Mouse (Mus musculus) forebrain, embryonic 15.5 days (tissue): Measurements from ENCODE around the gene Cela1. TPM values are rescaled to one million over a fixed set of nuclear protein-coding genes. Genes with fewer than 3 reads are reported as not detected.

ENCODE experiments used
- ATAC-seq: fragments of 200-750 bp; cut with Nextera tagmentation; replicated peaks from 2 replicates; pipeline ENCODE4 v1.8.0; 2017; ENCODE audit warnings: mild to moderate bottlenecking, moderate TSS enrichment, moderate library complexity
- H3K27ac ChIP-seq: fragments of 300-500 bp; sonication (generic); replicated peaks from 2 replicates; pipeline ENCODE4 v1.5.1; 2015; ENCODE audit warnings: mild to moderate bottlenecking, inconsistent platforms
- H3K27me3 ChIP-seq: fragments of 300-500 bp; sonication (generic); 2 replicates; pipeline ENCODE4 v1.6.1; 2015; ENCODE audit warnings: inconsistent platforms
- H3K36me3 ChIP-seq: fragments of 300-500 bp; sonication (generic); 2 replicates; pipeline ENCODE4 v1.6.1; 2015; ENCODE audit warnings: mild to moderate bottlenecking, inconsistent platforms
- H3K4me1 ChIP-seq: fragments of 300-500 bp; sonication (generic); 2 replicates; pipeline ENCODE4 v1.6.1; 2015; ENCODE audit warnings: inconsistent platforms
- H3K4me2 ChIP-seq: fragments of 300-500 bp; sonication (generic); replicated peaks from 2 replicates; pipeline ENCODE4 v1.6.1; 2015; ENCODE audit warnings: mild to moderate bottlenecking, inconsistent platforms
- H3K4me3 ChIP-seq: fragments of 300-500 bp; sonication (generic); 2 replicates; pipeline ENCODE4 v1.5.1; 2015; ENCODE audit warnings: mild to moderate bottlenecking, inconsistent platforms
- H3K9ac ChIP-seq: fragments of 300-500 bp; sonication (generic); replicated peaks from 2 replicates; pipeline ENCODE4 v1.6.1; 2015; ENCODE audit warnings: mild to moderate bottlenecking, inconsistent platforms
- H3K9me3 ChIP-seq: fragments of 300-500 bp; sonication (generic); 2 replicates; pipeline ENCODE4 v1.6.1; 2016; ENCODE audit warnings: inconsistent platforms
- WGBS: fragments of 180-500 bp; shearing (Covaris S2); methylation state at CpG from one replicate; pipeline ENCODE4 v1.1.7; 2015; ENCODE audit warnings: mixed read lengths; 5-methylcytosine and 5-hydroxymethylcytosine counted together
- polyA plus RNA-seq: library from polyadenylated mRNA; unstranded; fragments of >200 nt; fragmentation: Nextera tagmentation; extraction: Ambion mirVana; gene quantifications from 2 replicates; pipeline ENCODE4 v1.2.1, GENCODE M21; 2015

Gene Cela1
- polyA plus RNA-seq, 1 experiment from 2014 or later: 0.43 TPM

GRCm38 (mm10) chr15:100667420-100667819 lies 20.3 kb downstream of the Cela1 start:
- Histone ChIP-seq H3K4me1 (no peaks in the 10 kb centered on the region), H3K27me3 (no peaks in the 10 kb centered on the region), H3K36me3 (no peaks in the 10 kb centered on the region), H3K4me2 (no peak overlapping the region), H3K9me3 (no peaks in the 10 kb centered on the region), H3K9ac (no peak overlapping the region), H3K27ac (no peak overlapping the region), H3K4me3 (no peak overlapping the region)
- WGBS: 65% methylated on average over 6 of the region's 6 CpGs
- ATAC-seq: no peak

GRCm38 (mm10) chr15:100666851-100667250 lies 20.9 kb downstream of the Cela1 start:
- 45% methylated on average over 12 of the region's 12 CpGs for WGBS
- Histone ChIP-seq H3K27ac (no peak overlapping the region), H3K9ac (no peak overlapping the region), H3K36me3 (no peaks in the 10 kb centered on the region), H3K4me1 (no peaks in the 10 kb centered on the region), H3K9me3 (no peaks in the 10 kb centered on the region), H3K27me3 (no peaks in the 10 kb centered on the region), H3K4me3 (no peak overlapping the region), H3K4me2 (no peak overlapping the region)
- no peak for ATAC-seq

GRCm38 (mm10) chr15:100666219-100666696 lies 21.5 kb downstream of the Cela1 start:
- Histone ChIP-seq H3K4me1 (no peaks in the 10 kb centered on the region), H3K27ac (no peak overlapping the region), H3K4me2 (no peak overlapping the region), H3K9ac (no peak overlapping the region), H3K27me3 (no peaks in the 10 kb centered on the region), H3K36me3 (no peaks in the 10 kb centered on the region), H3K9me3 (no peaks in the 10 kb centered on the region), H3K4me3 (no peak overlapping the region)
- ATAC-seq: no peak
- 9% methylated on average over 7 of the region's 7 CpGs for WGBS

GRCm38 (mm10) chr15:100665411-100666218 lies 22.1 kb downstream of the Cela1 start:
- 38% methylated on average over 9 of the region's 9 CpGs for WGBS

GRCm38 (mm10) chr15:100664813-100665274 lies 22.9 kb downstream of the Cela1 start:
- no peaks in the 10 kb centered on the region for H3K9me3 ChIP-seq
- no peaks in the 10 kb centered on the region for H3K27me3 ChIP-seq
- no peak overlapping the region for H3K4me2 ChIP-seq
- no peak overlapping the region for H3K27ac ChIP-seq
- H3K36me3 ChIP-seq: no peaks in the 10 kb centered on the region
- H3K4me1 ChIP-seq: no peaks in the 10 kb centered on the region
- no peak overlapping the region for H3K9ac ChIP-seq
- H3K4me3 ChIP-seq: no peak overlapping the region
- no peak for ATAC-seq
- WGBS: 87% methylated on average over 9 of the region's 9 CpGs

More at GRCm38 (mm10) chr15:100665411-100666218, 22.1 kb downstream of the Cela1 start:
- Histone ChIP-seq H3K27ac (no peak overlapping the region), H3K36me3 (no peaks in the 10 kb centered on the region), H3K4me2 (no peak overlapping the region), H3K27me3 (no peaks in the 10 kb centered on the region), H3K4me3 (no peak overlapping the region), H3K4me1 (no peaks in the 10 kb centered on the region), H3K9ac (no peak overlapping the region), H3K9me3 (no peaks in the 10 kb centered on the region)
- ATAC-seq: no peak

- no peak overlapping the region for H3K27ac ChIP-seq
- H3K27me3 ChIP-seq: no peaks in the 10 kb centered on the region
- no peak overlapping the region for H3K9ac ChIP-seq
- WGBS: 93% methylated on average over 5 of the region's 5 CpGs
- H3K9me3 ChIP-seq: no peaks in the 10 kb centered on the region
- no peak overlapping the region for H3K4me2 ChIP-seq
- no peak for ATAC-seq
- H3K36me3 ChIP-seq: no peaks in the 10 kb centered on the region
- no peaks in the 10 kb centered on the region for H3K4me1 ChIP-seq
- H3K4me3 ChIP-seq: no peak overlapping the region
These were observed 26.9 kb downstream of the Cela1 start for GRCm38 (mm10) chr15:100660805-100661204.

GRCm38 (mm10) chr15:100660306-100660705 lies 27.4 kb downstream of the Cela1 start:
- no peak overlapping the region for H3K4me3 ChIP-seq
- no peaks in the 10 kb centered on the region for H3K4me1 ChIP-seq
- no peak for ATAC-seq
- no peaks in the 10 kb centered on the region for H3K9me3 ChIP-seq
- H3K36me3 ChIP-seq: no peaks in the 10 kb centered on the region
- 80% methylated on average over 9 of the region's 9 CpGs for WGBS
- no peak overlapping the region for H3K4me2 ChIP-seq
- no peak overlapping the region for H3K9ac ChIP-seq
- H3K27me3 ChIP-seq: no peaks in the 10 kb centered on the region
- no peak overlapping the region for H3K27ac ChIP-seq

- no peak overlapping the region for H3K4me3 ChIP-seq
- H3K9me3 ChIP-seq: no peaks in the 10 kb centered on the region
- 87% methylated on average over 5 of the region's 5 CpGs for WGBS
- no peak overlapping the region for H3K4me2 ChIP-seq
- no peaks in the 10 kb centered on the region for H3K27me3 ChIP-seq
- H3K36me3 ChIP-seq: no peaks in the 10 kb centered on the region
- no peak overlapping the region for H3K9ac ChIP-seq
- H3K4me1 ChIP-seq: no peaks in the 10 kb centered on the region
- no peak for ATAC-seq
- no peak overlapping the region for H3K27ac ChIP-seq
These were observed 32.5 kb downstream of the Cela1 start for GRCm38 (mm10) chr15:100655201-100655600.

GRCm38 (mm10) chr15:100654271-100654670 lies 33.5 kb downstream of the Cela1 start:
- no peaks in the 10 kb centered on the region for H3K9me3 ChIP-seq
- no peak overlapping the region for H3K9ac ChIP-seq
- no peaks in the 10 kb centered on the region for H3K36me3 ChIP-seq
- H3K27me3 ChIP-seq: no peaks in the 10 kb centered on the region
- WGBS: 95% methylated on average over 1 of the region's 1 CpGs
- H3K27ac ChIP-seq: no peak overlapping the region
- no peak overlapping the region for H3K4me3 ChIP-seq
- ATAC-seq: no peak
- no peaks in the 10 kb centered on the region for H3K4me1 ChIP-seq
- H3K4me2 ChIP-seq: no peak overlapping the region

GRCm38 (mm10) chr15:100651610-100652009 lies 36.1 kb downstream of the Cela1 start:
- Histone ChIP-seq H3K9me3 (no peaks in the 10 kb centered on the region), H3K36me3 (no peaks in the 10 kb centered on the region), H3K4me1 (no peaks in the 10 kb centered on the region), H3K4me3 (no peak overlapping the region), H3K27ac (no peak overlapping the region), H3K4me2 (no peak overlapping the region), H3K9ac (no peak overlapping the region), H3K27me3 (no peaks in the 10 kb centered on the region)
- no peak for ATAC-seq
- 86% methylated on average over 9 of the region's 9 CpGs for WGBS

GRCm38 (mm10) chr15:100650111-100650510 lies 37.6 kb downstream of the Cela1 start:
- no peak overlapping the region for H3K4me3 ChIP-seq
- H3K27me3 ChIP-seq: no peaks in the 10 kb centered on the region
- no peak overlapping the region for H3K4me2 ChIP-seq
- H3K4me1 ChIP-seq: no peaks in the 10 kb centered on the region
- 86% methylated on average over 10 of the region's 10 CpGs for WGBS
- ATAC-seq: no peak
- H3K27ac ChIP-seq: no peak overlapping the region
- no peaks in the 10 kb centered on the region for H3K9me3 ChIP-seq
- H3K36me3 ChIP-seq: no peaks in the 10 kb centered on the region
- H3K9ac ChIP-seq: no peak overlapping the region

- H3K9ac ChIP-seq: no peak overlapping the region
- no peaks in the 10 kb centered on the region for H3K9me3 ChIP-seq
- H3K4me3 ChIP-seq: no peak overlapping the region
- no peak overlapping the region for H3K4me2 ChIP-seq
- no peaks in the 10 kb centered on the region for H3K4me1 ChIP-seq
- no peaks in the 10 kb centered on the region for H3K36me3 ChIP-seq
- 76% methylated on average over 6 of the region's 6 CpGs for WGBS
- no peaks in the 10 kb centered on the region for H3K27me3 ChIP-seq
- no peak for ATAC-seq
- H3K27ac ChIP-seq: no peak overlapping the region
These were observed 41.6 kb downstream of the Cela1 start for GRCm38 (mm10) chr15:100646161-100646560.

GRCm38 (mm10) chr15:100642451-100642850 lies 45.3 kb downstream of the Cela1 start:
- no peak overlapping the region for H3K9ac ChIP-seq
- no peak overlapping the region for H3K4me3 ChIP-seq
- H3K36me3 ChIP-seq: no peaks in the 10 kb centered on the region
- H3K9me3 ChIP-seq: no peaks in the 10 kb centered on the region
- H3K4me2 ChIP-seq: no peak overlapping the region
- no peaks in the 10 kb centered on the region for H3K4me1 ChIP-seq
- H3K27ac ChIP-seq: no peak overlapping the region
- peaks cover 15% of the 10 kb centered on the region; the same call in 1 of the 2 replicates for H3K27me3 ChIP-seq
- WGBS: 95% methylated on average over 7 of the region's 7 CpGs
- ATAC-seq: no peak
